Mouse (Mus musculus) forebrain, embryonic 16.5 days (tissue): ENCODE measurements around the gene Zc3h7a. TPM values are rescaled to one million over a fixed set of nuclear protein-coding genes. Genes with fewer than 3 reads are reported as not detected.
A peak's percentile ranks its signal among the peaks of the same experiment; 100 is the strongest.

Experiments
- ATAC-seq: fragments of 200-750 bp; cut with Nextera tagmentation; 2 replicates; pipeline ENCODE4 v1.8.0; 2017; ENCODE audit warnings: mild to moderate bottlenecking, moderate library complexity
- H3K27ac ChIP-seq: fragments of 300-500 bp; sonication (generic); 2 replicates; pipeline ENCODE4 v1.5.1; 2014; ENCODE audit warnings: low read length, control low read depth
- H3K27me3 ChIP-seq: fragments of 300-500 bp; sonication (generic); replicated peaks from 2 replicates; pipeline ENCODE4 v1.6.1; 2014; ENCODE audit warnings: low read length; ENCODE audit not compliant: control insufficient read depth, insufficient read depth
- H3K36me3 ChIP-seq: fragments of 300-500 bp; sonication (generic); 2 replicates; pipeline ENCODE4 v1.6.1; 2014; ENCODE audit not compliant: control insufficient read depth, insufficient read depth
- H3K4me1 ChIP-seq: fragments of 300-500 bp; sonication (generic); replicated peaks from 2 replicates; pipeline ENCODE4 v1.6.1; 2014; ENCODE audit warnings: low read length; ENCODE audit not compliant: control insufficient read depth, insufficient read depth
- H3K4me2 ChIP-seq: fragments of 300-500 bp; sonication (generic); 2 replicates; pipeline ENCODE4 v1.6.1; 2014; ENCODE audit warnings: mild to moderate bottlenecking, low read length, control low read depth
- H3K4me3 ChIP-seq: fragments of 300-500 bp; sonication (generic); replicated peaks from 2 replicates; pipeline ENCODE4 v1.5.1; 2014; ENCODE audit warnings: mild to moderate bottlenecking, low read length, control low read depth
- H3K9ac ChIP-seq: fragments of 300-500 bp; sonication (generic); replicated peaks from 2 replicates; pipeline ENCODE4 v1.6.1; 2014; ENCODE audit warnings: low read depth, low read length, control low read depth
- H3K9me3 ChIP-seq: fragments of 300-500 bp; sonication (generic); 2 replicates; pipeline ENCODE4 v1.6.1; 2016; ENCODE audit warnings: low read length; ENCODE audit not compliant: control insufficient read depth
- WGBS: fragments of 180-500 bp; shearing (Covaris S2); extraction: QIAGEN DNeasy Blood & Tissue Kit; methylation state at CpG from one replicate; pipeline ENCODE4 v1.1.7; 2014; 5-methylcytosine and 5-hydroxymethylcytosine counted together
- microRNA-seq: library from miRNA; unstranded; fragments of <30 nt; microRNA quantifications from one replicate; pipeline ENCODE4, GENCODE M21; 2017
- polyA plus RNA-seq: library from polyadenylated mRNA; unstranded; fragments of >200 nt; fragmentation: Nextera tagmentation; extraction: Ambion mirVana; gene quantifications from 2 replicates; pipeline ENCODE4 v1.2.1, GENCODE M21; 2015

The Zc3h7a gene
- polyA plus RNA-seq, 1 experiment from 2014 or later = 89.3 TPM

DNA sequence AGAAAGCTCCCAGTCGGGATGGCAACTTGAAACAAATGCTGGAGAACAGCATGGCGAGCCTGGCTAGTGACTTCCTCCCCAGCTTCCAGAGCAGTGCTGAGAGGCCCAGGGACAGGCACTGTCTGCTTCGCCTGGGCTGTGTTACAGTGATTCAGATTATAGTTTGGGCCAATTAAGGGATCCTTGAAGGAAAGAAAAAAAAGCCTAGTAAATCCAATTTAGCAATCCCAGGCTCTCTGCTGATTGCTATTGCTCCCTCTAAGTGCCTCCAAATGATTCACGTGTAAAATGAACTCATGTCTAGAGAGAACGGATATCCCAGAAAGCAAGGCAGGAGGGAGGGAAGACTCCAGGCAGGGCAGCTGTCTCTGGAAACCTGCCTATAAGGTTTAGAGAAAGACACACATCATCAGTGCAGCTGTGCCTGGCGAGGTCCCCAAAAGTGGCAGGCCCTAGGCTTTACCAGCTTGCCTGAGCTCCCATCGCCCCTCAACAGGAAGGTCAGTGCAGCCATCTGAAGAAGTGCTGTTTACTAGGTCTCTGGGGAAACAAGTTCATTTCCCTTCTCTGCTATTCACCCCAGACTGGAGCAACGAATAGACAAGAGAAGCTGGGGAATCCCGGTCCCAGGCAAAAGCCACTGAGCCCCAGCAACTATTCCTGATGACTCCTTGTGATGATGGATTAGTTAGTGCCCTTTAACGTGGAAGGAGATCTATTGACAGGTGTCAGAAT is 85.2 kb downstream of the Zc3h7a start:
- WGBS = 72% methylated on average over 10 of the region's 10 CpGs
- H3K27ac ChIP-seq = no peak overlapping the region
- H3K9me3 ChIP-seq = no peaks in the 10 kb centered on the region
- no peak for ATAC-seq
- no peaks in the 10 kb centered on the region for H3K27me3 ChIP-seq
- H3K36me3 ChIP-seq = peaks cover 11% of the 10 kb centered on the region
- H3K4me2 ChIP-seq = no peak overlapping the region
- no peak overlapping the region for H3K4me3 ChIP-seq
- H3K9ac ChIP-seq = no peak overlapping the region
- peaks cover 8% of the 10 kb centered on the region; the same call in 1 of the 2 replicates for H3K4me1 ChIP-seq

- peaks cover 31% of the 10 kb centered on the region for H3K36me3 ChIP-seq
Measured at GRCm38 (mm10) chr16:11086856-11087588, 89.2 kb downstream of the Zc3h7a start.

More at GRCm38 (mm10) chr16:11086856-11087588, 89.2 kb downstream of the Zc3h7a start:
- Histone ChIP-seq H3K4me2 (no peak overlapping the region), H3K9ac (no peak overlapping the region), H3K9me3 (no peaks in the 10 kb centered on the region), H3K27me3 (no peaks in the 10 kb centered on the region), H3K4me1 (peaks cover 8% of the 10 kb centered on the region; the same call in 1 of the 2 replicates), H3K4me3 (no peak overlapping the region), H3K27ac (peak overlapping the region; percentile 36; the same call in 1 of the 2 replicates)
- 12% methylated on average over 5 of the region's 5 CpGs for WGBS
- ATAC-seq = peak; percentile 82

Small RNA genes within 50 kb of the gene (microRNA-seq; reads per million reads assigned to microRNA genes)
- 79.6 reads per million, percentile 52 among the genes with 10 or more reads in this experiment for gene Gm23935

Other genes starting within 250 kb of the Zc3h7a start
- gene Snn, start 115.4 kb downstream of the Zc3h7a start, polyA plus RNA-seq = 171 and 175 TPM in 2 replicates
- gene Litaf, start 110.2 kb downstream of the Zc3h7a start, polyA plus RNA-seq = 39.6 and 48.1 TPM in 2 replicates
- gene Txndc11, start 41.7 kb downstream of the Zc3h7a start, polyA plus RNA-seq = 29.8 and 33.3 TPM in 2 replicates
- gene Rsl1d1, start 26.9 kb upstream of the Zc3h7a start, polyA plus RNA-seq = 155 and 178 TPM in 2 replicates
- gene Gspt1, start 77.9 kb upstream of the Zc3h7a start, polyA plus RNA-seq = 47.3 and 54.9 TPM in 2 replicates
- not detected in 2 replicates for gene Tnfrsf17, start 137.4 kb upstream of the Zc3h7a start, polyA plus RNA-seq
- 11.5 and 18.5 TPM in 2 replicates for gene Snx29, start 146.5 kb upstream of the Zc3h7a start, polyA plus RNA-seq